Mouse (Mus musculus): ENCODE measurements at regions not wholly inside any gene's neighbourhood (a gene's known extent, or its start where the extent isn't known, plus 50 kb on each side); places are given as distances from the start of the nearest gene placed in this dataset.
"Not testable (repeated sequence)": the region's sequence is repeated elsewhere in the genome, so short reads cannot be mapped to it uniquely, and the experiment has no call there.

DNA sequence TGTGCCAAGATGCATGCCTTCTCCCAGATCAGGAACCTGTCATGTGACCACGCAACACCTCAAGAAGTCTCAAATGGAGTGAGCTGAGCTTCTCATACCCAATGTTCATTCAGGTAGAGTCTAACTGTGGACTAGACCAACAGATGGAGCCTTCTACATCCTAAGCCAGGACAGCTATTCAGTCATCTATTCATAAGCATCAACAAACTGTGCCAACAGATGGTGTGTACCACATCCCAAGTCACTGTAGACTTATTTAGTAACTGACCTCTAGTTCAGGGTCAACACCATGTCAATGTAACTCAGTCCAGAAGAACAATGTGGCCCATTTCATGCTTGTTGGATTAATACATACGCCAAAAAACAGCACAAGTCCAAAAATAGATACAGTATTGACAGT, 146.1 kb downstream of the Glrx3 start:
- no peak for ATAC-seq (ENCODE audit: low FRiP score)
- no peaks in the 10 kb centered on the region for H3K9me3 ChIP-seq (ENCODE audit: control insufficient read depth, low read length)
- 93% methylated on average over 2 of the region's 2 CpGs for WGBS
- H3K27me3 ChIP-seq (ENCODE audit: control insufficient read depth, insufficient read depth, low read length): no peaks in the 10 kb centered on the region
- DNase-seq (ENCODE audit: low spot score): no peak
- H3K4me3 ChIP-seq (replicated peaks; ENCODE audit: low read length): no peak overlapping the region
- H3K4me1 ChIP-seq (replicated peaks; ENCODE audit: control insufficient read depth, insufficient read depth, low read length): no peaks in the 10 kb centered on the region
- H3K4me2 ChIP-seq (replicated peaks): no peak overlapping the region
- no peak overlapping the region for H3K9ac ChIP-seq
- no peak overlapping the region for H3K27ac ChIP-seq
- H3K36me3 ChIP-seq (replicated peaks; ENCODE audit: control insufficient read depth, insufficient read depth): no peaks in the 10 kb centered on the region

DNA sequence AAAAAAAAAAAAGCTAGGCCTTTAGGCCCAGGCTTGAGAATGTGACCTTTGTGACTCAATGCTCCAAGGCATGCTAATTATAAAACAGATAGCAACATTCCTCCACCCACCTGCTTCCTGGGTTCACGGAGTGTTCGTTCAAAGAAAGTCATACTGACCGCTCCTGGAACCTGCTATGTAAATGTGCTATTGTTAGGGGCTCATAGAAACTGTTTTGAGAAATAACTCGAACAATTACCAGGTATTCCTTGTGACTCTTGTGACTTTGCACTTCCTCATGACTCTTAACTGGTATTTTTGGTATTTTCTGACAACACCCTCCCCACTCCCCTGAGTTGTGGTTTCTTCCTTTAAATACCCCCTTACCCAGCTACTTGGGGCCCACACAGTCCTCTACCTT, 147.5 kb downstream of the Glrx3 start:
- not testable (repeated sequence) for H3K27ac ChIP-seq; ATAC-seq (ENCODE audit: low FRiP score)
- 86% methylated on average over 4 of the region's 4 CpGs for WGBS

DNA sequence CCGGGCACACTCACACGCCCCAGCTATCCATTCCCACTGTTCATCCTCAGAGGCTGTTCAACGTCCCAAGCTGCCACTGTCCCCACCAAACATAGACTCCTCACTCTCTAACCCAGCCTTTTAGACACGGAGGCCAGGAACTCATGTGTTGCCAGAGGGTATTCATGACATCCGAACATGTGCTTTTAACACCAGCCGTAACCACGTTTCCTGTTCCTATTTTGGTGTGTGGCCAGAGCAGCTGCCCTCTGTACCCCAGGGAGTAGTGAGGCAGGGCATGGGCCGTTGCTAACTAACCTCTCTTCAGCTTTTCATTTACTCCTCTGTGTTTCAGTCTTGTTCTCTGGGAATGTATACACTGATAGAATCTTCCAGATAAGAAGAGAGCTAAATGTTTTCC, 156.2 kb downstream of the Glrx3 start:
- Histone ChIP-seq H3K36me3 (replicated peaks; ENCODE audit: control insufficient read depth, insufficient read depth) (no peaks in the 10 kb centered on the region), H3K4me1 (replicated peaks; ENCODE audit: control insufficient read depth, insufficient read depth, low read length) (no peaks in the 10 kb centered on the region), H3K27ac (no peak overlapping the region), H3K27me3 (ENCODE audit: control insufficient read depth, insufficient read depth, low read length) (no peaks in the 10 kb centered on the region), H3K4me2 (replicated peaks) (no peak overlapping the region), H3K4me3 (replicated peaks; ENCODE audit: low read length) (no peak overlapping the region), H3K9ac (no peak overlapping the region), H3K9me3 (ENCODE audit: control insufficient read depth, low read length) (no peaks in the 10 kb centered on the region)
- ATAC-seq (ENCODE audit: low FRiP score) (no peak), DNase-seq (ENCODE audit: low spot score) (no peak)
- 60% methylated on average over 8 of the region's 8 CpGs for WGBS

More for the DNA sequence above, 147.5 kb downstream of the Glrx3 start:
- not testable (repeated sequence) for H3K4me1 ChIP-seq (replicated peaks; ENCODE audit: control insufficient read depth, insufficient read depth, low read length); DNase-seq (ENCODE audit: low spot score); H3K36me3 ChIP-seq (replicated peaks; ENCODE audit: control insufficient read depth, insufficient read depth); H3K27me3 ChIP-seq (ENCODE audit: control insufficient read depth, insufficient read depth, low read length); H3K9ac ChIP-seq; H3K9me3 ChIP-seq (ENCODE audit: control insufficient read depth, low read length); H3K4me2 ChIP-seq (replicated peaks); H3K4me3 ChIP-seq (replicated peaks; ENCODE audit: low read length)

DNA sequence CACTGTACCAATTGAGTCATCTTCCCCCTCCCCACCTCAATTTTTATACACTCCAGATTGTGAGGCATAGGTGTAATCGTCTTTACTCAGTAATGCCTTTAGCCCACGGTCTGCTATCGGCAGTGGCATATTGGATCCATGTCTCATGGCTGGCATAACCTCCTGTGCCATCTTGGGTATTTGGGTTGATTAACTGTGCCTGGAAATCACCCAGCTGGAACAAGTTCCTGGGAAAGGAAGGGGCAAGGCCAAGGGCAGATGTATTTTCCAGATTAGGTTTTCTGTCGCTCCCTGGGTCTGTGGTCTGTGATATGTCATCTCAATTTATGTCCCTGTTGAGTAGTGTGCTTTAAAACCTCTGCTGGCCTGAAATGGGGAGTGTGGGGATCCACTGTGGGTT, 158.2 kb downstream of the Glrx3 start:
- Histone ChIP-seq H3K27ac (no peak overlapping the region), H3K9me3 (ENCODE audit: control insufficient read depth, low read length) (no peaks in the 10 kb centered on the region), H3K4me2 (replicated peaks) (no peak overlapping the region), H3K4me1 (replicated peaks; ENCODE audit: control insufficient read depth, insufficient read depth, low read length) (no peaks in the 10 kb centered on the region), H3K9ac (no peak overlapping the region), H3K27me3 (ENCODE audit: control insufficient read depth, insufficient read depth, low read length) (no peaks in the 10 kb centered on the region), H3K4me3 (replicated peaks; ENCODE audit: low read length) (no peak overlapping the region), H3K36me3 (replicated peaks; ENCODE audit: control insufficient read depth, insufficient read depth) (no peaks in the 10 kb centered on the region)
- ATAC-seq (ENCODE audit: low FRiP score): no peak
- 78% methylated on average over 4 of the region's 4 CpGs for WGBS
- DNase-seq (ENCODE audit: low spot score): no peak

DNA sequence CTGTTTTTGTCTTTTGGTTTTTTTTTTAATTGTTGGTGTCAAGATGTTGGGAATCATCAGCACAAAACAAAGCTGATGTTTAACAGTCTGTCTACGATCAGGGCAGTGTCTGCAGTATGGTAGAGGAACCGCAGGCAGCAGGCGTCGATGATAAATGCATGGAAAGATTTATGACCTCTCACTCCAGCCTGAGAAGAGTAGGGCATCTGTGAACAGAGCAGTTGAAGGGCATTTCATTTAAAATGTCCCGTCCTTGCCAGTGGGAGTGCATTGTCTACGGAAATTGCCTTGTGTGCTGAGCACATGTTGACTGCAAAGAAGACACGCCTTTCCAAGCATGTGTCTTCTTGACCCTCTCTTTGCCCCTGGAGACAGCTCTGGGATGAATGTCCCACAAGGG, 158.7 kb downstream of the Glrx3 start:
- Histone ChIP-seq H3K9me3 (ENCODE audit: control insufficient read depth, low read length) (no peaks in the 10 kb centered on the region), H3K36me3 (replicated peaks; ENCODE audit: control insufficient read depth, insufficient read depth) (no peaks in the 10 kb centered on the region), H3K9ac (no peak overlapping the region), H3K27ac (no peak overlapping the region), H3K4me2 (replicated peaks) (no peak overlapping the region), H3K4me1 (replicated peaks; ENCODE audit: control insufficient read depth, insufficient read depth, low read length) (no peaks in the 10 kb centered on the region), H3K4me3 (replicated peaks; ENCODE audit: low read length) (no peak overlapping the region), H3K27me3 (ENCODE audit: control insufficient read depth, insufficient read depth, low read length) (no peaks in the 10 kb centered on the region)
- ATAC-seq (ENCODE audit: low FRiP score) (no peak), DNase-seq (ENCODE audit: low spot score) (no peak)
- WGBS: 44% methylated on average over 7 of the region's 7 CpGs

DNA sequence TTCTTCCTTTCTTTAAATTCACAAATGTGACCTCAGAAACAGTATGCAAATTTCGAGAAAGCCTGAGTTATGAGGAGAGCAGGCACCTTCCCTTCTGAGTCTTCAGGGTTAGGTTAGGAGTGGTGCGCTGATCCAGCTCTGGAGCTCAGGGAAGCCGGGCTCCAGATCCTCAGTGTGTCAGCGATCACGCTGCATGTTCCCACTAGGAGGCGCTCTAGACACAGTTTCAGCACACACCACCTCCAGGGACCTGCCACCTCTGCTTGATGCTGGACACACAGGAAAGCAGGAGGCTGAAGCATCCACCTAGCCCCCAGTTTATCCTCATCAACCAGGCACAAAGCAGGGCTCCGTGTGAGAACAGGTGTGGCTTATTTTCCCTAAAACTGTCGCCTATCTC, 165.6 kb downstream of the Glrx3 start:
- 11% methylated on average over 8 of the region's 8 CpGs for WGBS
- no peaks in the 10 kb centered on the region for H3K36me3 ChIP-seq (replicated peaks; ENCODE audit: control insufficient read depth, insufficient read depth)
- no peak overlapping the region for H3K4me3 ChIP-seq (replicated peaks; ENCODE audit: low read length)

DNA sequence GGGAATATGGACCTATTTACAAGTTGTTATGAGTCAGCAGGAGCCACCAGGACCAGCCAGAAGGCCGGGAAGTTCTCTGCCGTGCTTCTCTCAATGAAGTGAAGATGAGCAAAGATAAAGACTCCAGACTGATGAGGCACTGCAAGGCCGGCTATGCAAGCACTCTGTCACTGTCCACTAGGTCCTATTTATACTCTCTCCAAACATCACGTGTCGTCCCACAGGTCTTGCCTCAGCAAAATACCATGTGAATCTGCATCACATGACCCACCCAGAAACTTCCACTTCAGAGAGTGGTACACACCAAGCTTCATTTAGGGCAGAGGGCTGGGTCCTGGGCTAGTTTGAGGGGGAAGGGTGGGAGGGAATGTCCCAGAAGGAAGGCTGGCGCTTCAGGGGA, 172.3 kb downstream of the Glrx3 start:
- H3K4me2 ChIP-seq (replicated peaks): no peak overlapping the region
- DNase-seq (ENCODE audit: low spot score): no peak
- H3K4me3 ChIP-seq (replicated peaks; ENCODE audit: low read length): no peak overlapping the region
- no peak for ATAC-seq (ENCODE audit: low FRiP score)
- H3K27ac ChIP-seq: no peak overlapping the region
- no peaks in the 10 kb centered on the region for H3K36me3 ChIP-seq (replicated peaks; ENCODE audit: control insufficient read depth, insufficient read depth)
- no peak overlapping the region for H3K9ac ChIP-seq
- H3K9me3 ChIP-seq (ENCODE audit: control insufficient read depth, low read length): no peaks in the 10 kb centered on the region
- no peaks in the 10 kb centered on the region for H3K4me1 ChIP-seq (replicated peaks; ENCODE audit: control insufficient read depth, insufficient read depth, low read length)
- H3K27me3 ChIP-seq (ENCODE audit: control insufficient read depth, insufficient read depth, low read length): no peaks in the 10 kb centered on the region
- 69% methylated on average over 6 of the region's 6 CpGs for WGBS

More for the DNA sequence above, 165.6 kb downstream of the Glrx3 start:
- Histone ChIP-seq H3K9me3 (ENCODE audit: control insufficient read depth, low read length) (no peaks in the 10 kb centered on the region), H3K4me1 (replicated peaks; ENCODE audit: control insufficient read depth, insufficient read depth, low read length) (no peaks in the 10 kb centered on the region), H3K4me2 (replicated peaks) (no peak overlapping the region), H3K9ac (no peak overlapping the region), H3K27ac (no peak overlapping the region), H3K27me3 (ENCODE audit: control insufficient read depth, insufficient read depth, low read length) (no peaks in the 10 kb centered on the region)
- ATAC-seq (ENCODE audit: low FRiP score) (peak; percentile 68; the same call in 1 of the 2 replicates), DNase-seq (ENCODE audit: low spot score) (peak; percentile 84)

DNA sequence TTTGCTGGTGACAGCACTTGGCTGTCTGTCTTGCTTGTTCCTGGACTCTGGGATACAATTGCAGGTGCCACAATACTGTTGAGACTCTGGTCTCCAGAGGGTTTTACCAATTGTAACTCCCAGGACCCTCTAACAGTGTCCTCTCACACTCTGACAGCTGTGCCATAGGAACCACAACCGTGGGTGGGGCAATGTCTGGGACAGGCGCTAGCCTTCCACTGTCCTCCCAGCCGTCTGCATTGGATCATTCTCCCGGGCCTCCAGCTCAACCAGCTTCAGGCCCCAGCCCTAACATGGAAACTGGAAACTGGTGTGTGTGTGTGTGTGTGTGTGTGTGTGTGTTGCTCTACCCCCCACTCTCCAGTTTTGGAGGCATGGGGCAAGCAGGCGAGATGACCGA, 173.9 kb downstream of the Glrx3 start:
- Histone ChIP-seq H3K4me3 (replicated peaks; ENCODE audit: low read length) (no peak overlapping the region), H3K27ac (no peak overlapping the region), H3K9me3 (ENCODE audit: control insufficient read depth, low read length) (no peaks in the 10 kb centered on the region), H3K27me3 (ENCODE audit: control insufficient read depth, insufficient read depth, low read length) (no peaks in the 10 kb centered on the region), H3K36me3 (replicated peaks; ENCODE audit: control insufficient read depth, insufficient read depth) (no peaks in the 10 kb centered on the region), H3K9ac (no peak overlapping the region), H3K4me2 (replicated peaks) (no peak overlapping the region), H3K4me1 (replicated peaks; ENCODE audit: control insufficient read depth, insufficient read depth, low read length) (no peaks in the 10 kb centered on the region)
- DNase-seq (ENCODE audit: low spot score) (no peak), ATAC-seq (ENCODE audit: low FRiP score) (no peak)
- 64% methylated on average over 6 of the region's 6 CpGs for WGBS

DNA sequence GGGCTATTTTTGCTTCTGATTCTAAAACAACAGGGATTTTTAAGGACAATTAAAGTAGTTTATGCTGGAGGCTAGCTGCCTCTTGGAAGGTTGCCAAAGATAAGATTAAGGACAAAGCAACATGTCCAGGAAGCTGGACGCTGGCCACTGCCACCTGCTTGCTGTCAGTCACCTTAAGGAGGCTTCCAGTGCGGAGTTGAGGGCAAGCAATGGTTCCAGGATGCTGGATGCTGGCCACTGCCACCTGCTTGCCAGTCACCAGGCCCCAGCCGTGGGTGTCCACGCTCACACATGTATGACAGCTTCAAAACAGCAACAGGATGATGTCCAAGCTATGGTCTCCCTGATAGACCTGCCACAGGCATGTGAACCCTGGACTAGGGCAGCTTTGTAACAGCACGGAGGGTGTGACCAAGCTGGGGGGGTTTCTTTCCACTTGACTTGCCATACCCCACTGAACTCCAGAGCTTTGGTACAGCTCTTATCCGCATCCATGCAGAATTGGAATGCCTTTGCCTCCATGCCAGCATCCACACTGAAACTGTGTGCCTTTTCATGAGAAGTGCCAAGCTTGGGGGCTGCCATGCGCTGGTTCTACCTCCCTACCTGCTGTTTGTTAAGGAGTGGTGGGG, 174.6 kb downstream of the Glrx3 start:
- WGBS: 66% methylated on average over 7 of the region's 7 CpGs
- H3K4me3 ChIP-seq (replicated peaks; ENCODE audit: low read length): no peak overlapping the region
- no peaks in the 10 kb centered on the region for H3K27me3 ChIP-seq (ENCODE audit: control insufficient read depth, insufficient read depth, low read length)
- H3K4me2 ChIP-seq (replicated peaks): no peak overlapping the region
- H3K36me3 ChIP-seq (replicated peaks; ENCODE audit: control insufficient read depth, insufficient read depth): no peaks in the 10 kb centered on the region
- no peak for ATAC-seq (ENCODE audit: low FRiP score)
- H3K27ac ChIP-seq: no peak overlapping the region
- H3K4me1 ChIP-seq (replicated peaks; ENCODE audit: control insufficient read depth, insufficient read depth, low read length): no peaks in the 10 kb centered on the region
- DNase-seq (ENCODE audit: low spot score): no peak
- no peaks in the 10 kb centered on the region for H3K9me3 ChIP-seq (ENCODE audit: control insufficient read depth, low read length)
- no peak overlapping the region for H3K9ac ChIP-seq
